Mouse (Mus musculus): Measurements from ENCODE around the gene Cacna1a. TPM values are rescaled to one million over a fixed set of nuclear protein-coding genes. Genes with fewer than 3 reads are reported as not detected.

Gene Cacna1a
- polyA plus RNA-seq, 1 experiment from 2014 or later: 13.8 TPM

GRCm38 (mm10) chr8:84686191-84687002, 298.2 kb downstream of the Cacna1a start, which contains the start of gene Trmt1:
Gene Trmt1, plus strand, starts transcription at chr8:84686307.
- peaks cover 5% of the 10 kb centered on the region; the same call in 1 of the 2 replicates for H3K36me3 ChIP-seq (ENCODE audit: control insufficient read depth, insufficient read depth, low read length)
- DNase-seq (peak; percentile 34), ATAC-seq (ENCODE audit: low FRiP score, low TSS enrichment) (no peak)
- peak within 1 kb of the TSS; percentile 98 for H3K9ac ChIP-seq (replicated peaks; ENCODE audit: low read length)
- peak within 1 kb of the TSS; percentile 100 for H3K4me3 ChIP-seq (replicated peaks; ENCODE audit: low read depth, low read length)
- 9% methylated on average over 20 of the region's 20 CpGs for WGBS
- no peaks in the 10 kb centered on the region for H3K9me3 ChIP-seq (ENCODE audit: control insufficient read depth, low read length)
- peak within 1 kb of the TSS; percentile 89 for H3K27ac ChIP-seq (replicated peaks; ENCODE audit: low read depth, low read length)
- H3K4me1 ChIP-seq (ENCODE audit: control insufficient read depth, insufficient read depth, low read length): peaks cover 36% of the 10 kb centered on the region
- H3K4me2 ChIP-seq (ENCODE audit: low read length): peak within 1 kb of the TSS; percentile 91
- H3K27me3 ChIP-seq (ENCODE audit: control insufficient read depth, insufficient read depth, low read length): no peaks in the 10 kb centered on the region

DNA sequence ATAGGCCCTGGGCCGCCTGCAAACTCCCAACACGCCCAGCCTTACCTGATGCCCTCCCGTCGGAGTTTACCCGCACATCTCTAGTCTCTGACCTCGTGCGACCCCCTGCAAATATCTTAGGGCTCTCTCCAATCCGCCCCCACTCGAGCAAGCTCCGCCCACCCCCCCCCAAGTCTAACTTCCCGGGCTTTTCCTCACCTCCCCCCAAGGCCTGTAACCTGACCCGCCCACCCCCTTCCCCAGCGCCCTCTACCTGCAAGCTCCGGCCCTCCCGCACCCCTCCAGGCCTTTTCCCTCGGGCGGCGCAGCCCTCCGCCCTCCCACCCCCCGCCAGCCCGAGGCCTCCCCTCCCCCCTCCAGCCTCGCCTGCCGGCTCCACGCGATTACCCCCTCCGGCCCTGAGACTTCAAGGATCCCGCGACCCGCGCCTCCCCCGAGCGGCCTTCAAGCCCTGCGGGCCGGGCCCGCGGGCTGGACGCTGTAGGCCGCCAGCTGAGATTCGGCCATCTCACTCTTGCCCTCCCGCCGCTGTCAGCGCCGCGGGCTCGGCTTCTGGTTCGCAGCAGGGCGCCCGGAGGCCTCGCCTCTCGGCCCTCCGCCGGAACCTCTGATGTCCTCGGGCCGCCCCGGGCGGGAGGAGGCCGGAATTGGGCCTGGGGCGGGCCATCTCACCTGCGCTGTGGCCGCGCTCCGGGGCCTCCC, 298.9 kb downstream of the Cacna1a start:
- H3K36me3 ChIP-seq (ENCODE audit: control insufficient read depth, insufficient read depth, low read length): peaks cover 8% of the 10 kb centered on the region
- under 1% methylated on average over 62 of the region's 62 CpGs for WGBS
- peak overlapping the region; percentile 89 for H3K27ac ChIP-seq (replicated peaks; ENCODE audit: low read depth, low read length)
- peak overlapping the region; percentile 98 for H3K9ac ChIP-seq (replicated peaks; ENCODE audit: low read length)
- ATAC-seq (ENCODE audit: low FRiP score, low TSS enrichment) (peak; percentile 17), DNase-seq (peak; percentile 63)
- no peaks in the 10 kb centered on the region for H3K27me3 ChIP-seq (ENCODE audit: control insufficient read depth, insufficient read depth, low read length)
- H3K4me3 ChIP-seq (replicated peaks; ENCODE audit: low read depth, low read length): peak overlapping the region; percentile 100
- H3K4me2 ChIP-seq (ENCODE audit: low read length): peak overlapping the region; percentile 91
- peaks cover 36% of the 10 kb centered on the region for H3K4me1 ChIP-seq (ENCODE audit: control insufficient read depth, insufficient read depth, low read length)
- H3K9me3 ChIP-seq (ENCODE audit: control insufficient read depth, low read length): no peaks in the 10 kb centered on the region

DNA sequence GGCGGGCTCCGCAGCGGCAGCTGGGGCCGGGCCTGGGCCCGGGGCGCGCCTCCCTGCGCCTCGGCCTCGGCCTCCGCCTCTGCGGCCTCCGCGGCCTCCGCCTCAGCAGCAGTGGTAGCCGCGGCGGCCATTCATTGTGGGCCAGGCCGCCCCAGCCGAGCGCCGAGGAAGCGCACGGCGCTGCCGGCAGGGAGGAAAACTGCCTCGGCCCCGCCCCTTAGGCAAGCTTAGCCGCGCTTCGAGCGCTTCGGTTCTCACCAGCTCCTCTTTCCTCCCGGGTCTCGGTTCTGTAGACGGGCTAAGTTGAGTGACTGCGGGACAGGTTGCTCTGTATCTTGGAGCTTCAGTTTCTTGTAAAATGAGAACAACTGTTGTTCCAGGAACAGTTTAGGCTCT, 299.5 kb downstream of the Cacna1a start, which contains the start of gene Nacc1:
Nacc1 (minus strand) TSS at position 158 of the 396 bp plus-strand sequence.
- peak; percentile 87 for ATAC-seq (ENCODE audit: low FRiP score, low TSS enrichment)

GRCm38 (mm10) chr8:84689091-84689915, 301.1 kb downstream of the Cacna1a start:
- Histone ChIP-seq H3K4me3 (replicated peaks; ENCODE audit: low read depth, low read length) (peak overlapping the region; percentile 73), H3K4me1 (ENCODE audit: control insufficient read depth, insufficient read depth, low read length) (peaks cover 36% of the 10 kb centered on the region), H3K27me3 (ENCODE audit: control insufficient read depth, insufficient read depth, low read length) (no peaks in the 10 kb centered on the region), H3K36me3 (ENCODE audit: control insufficient read depth, insufficient read depth, low read length) (peaks cover 28% of the 10 kb centered on the region), H3K4me2 (ENCODE audit: low read length) (peak overlapping the region; percentile 91), H3K9me3 (ENCODE audit: control insufficient read depth, low read length) (no peaks in the 10 kb centered on the region), H3K27ac (replicated peaks; ENCODE audit: low read depth, low read length) (0 out of 2 replicates have a peak overlapping the region, but pooled peaks have one; percentile 1), H3K9ac (replicated peaks; ENCODE audit: low read length) (peak overlapping the region; percentile 67)
- DNase-seq (peak; percentile 94), ATAC-seq (ENCODE audit: low FRiP score, low TSS enrichment) (peak; percentile 90)
- WGBS: under 1% methylated on average over 47 of the region's 47 CpGs

More for the DNA sequence above, 299.5 kb downstream of the Cacna1a start, which contains the start of gene Nacc1:
- Histone ChIP-seq H3K4me3 (replicated peaks; ENCODE audit: low read depth, low read length) (peak within 1 kb of the TSS; percentile 100), H3K27ac (replicated peaks; ENCODE audit: low read depth, low read length) (peak within 1 kb of the TSS; percentile 89), H3K4me2 (ENCODE audit: low read length) (peak within 1 kb of the TSS; percentile 91), H3K9me3 (ENCODE audit: control insufficient read depth, low read length) (no peaks in the 10 kb centered on the region), H3K9ac (replicated peaks; ENCODE audit: low read length) (peak within 1 kb of the TSS; percentile 98), H3K4me1 (ENCODE audit: control insufficient read depth, insufficient read depth, low read length) (peaks cover 36% of the 10 kb centered on the region), H3K36me3 (ENCODE audit: control insufficient read depth, insufficient read depth, low read length) (peaks cover 14% of the 10 kb centered on the region), H3K27me3 (ENCODE audit: control insufficient read depth, insufficient read depth, low read length) (no peaks in the 10 kb centered on the region)
- peak; percentile 95 for DNase-seq
- under 1% methylated on average over 37 of the region's 37 CpGs for WGBS

Other genes starting within 250 kb of the Cacna1a start
- 28.9 and 33.1 TPM in 2 replicates for gene Cc2d1a, start 240.5 kb upstream of the Cacna1a start, polyA plus RNA-seq (2014; fragmentation: Nextera tagmentation; extraction: Ambion mirVana)
- 1.8 and 1.9 TPM in 2 replicates for gene 4930432K21Rik, start 240.4 kb upstream of the Cacna1a start, polyA plus RNA-seq (2014; fragmentation: Nextera tagmentation; extraction: Ambion mirVana)
- gene Nanos3, start 203.2 kb upstream of the Cacna1a start, polyA plus RNA-seq (2014; fragmentation: Nextera tagmentation; extraction: Ambion mirVana): 9.4 and 11.7 TPM in 2 replicates
- gene Zswim4, start 151.4 kb upstream of the Cacna1a start, polyA plus RNA-seq (2014; fragmentation: Nextera tagmentation; extraction: Ambion mirVana): 28.7 and 35.6 TPM in 2 replicates
- gene D8Ertd738e, start 138.7 kb upstream of the Cacna1a start, polyA plus RNA-seq (2014; fragmentation: Nextera tagmentation; extraction: Ambion mirVana): 261 and 282 TPM in 2 replicates
- 39.9 and 40.2 TPM in 2 replicates for gene Mri1, start 131.1 kb upstream of the Cacna1a start, polyA plus RNA-seq (2014; fragmentation: Nextera tagmentation; extraction: Ambion mirVana)
- 25.5 and 26.2 TPM in 2 replicates for gene Ccdc130, start 118.1 kb upstream of the Cacna1a start, polyA plus RNA-seq (2014; fragmentation: Nextera tagmentation; extraction: Ambion mirVana)

Data from midbrain, embryonic 14.5 days (tissue).